Mouse (Mus musculus) ES-Bruce4 (cell line): Measurements from ENCODE around the gene Tnp2. TPM values are rescaled to one million over a fixed set of nuclear protein-coding genes. Genes with fewer than 3 reads are reported as not detected.

Source experiments
- H3K27ac ChIP-seq: 2 replicates; pipeline ENCODE4 v1.5.1; 2012; ENCODE audit warnings: low read length, inconsistent platforms; ENCODE audit not compliant: insufficient read depth
- H3K27me3 ChIP-seq: 2 replicates; pipeline ENCODE4 v1.6.1; 2012; ENCODE audit warnings: mild to moderate bottlenecking, low read length, inconsistent platforms; ENCODE audit not compliant: control insufficient read depth, poor library complexity, insufficient read depth, severe bottlenecking
- H3K36me3 ChIP-seq: 2 replicates; pipeline ENCODE4 v1.6.1; 2012; ENCODE audit warnings: inconsistent platforms, mild to moderate bottlenecking, low read length, moderate library complexity; ENCODE audit not compliant: control insufficient read depth, poor library complexity, insufficient read depth, severe bottlenecking
- H3K4me1 ChIP-seq: one replicate; pipeline ENCODE4 v1.8.1; 2011; ENCODE audit warnings: low read length; ENCODE audit not compliant: control insufficient read depth, insufficient read depth
- H3K4me3 ChIP-seq: 2 replicates; pipeline ENCODE4 v1.5.1; 2011; ENCODE audit warnings: low read depth, mild to moderate bottlenecking, low read length
- H3K9ac ChIP-seq: 2 replicates; pipeline ENCODE4 v1.6.1; 2012; ENCODE audit warnings: low read depth, mild to moderate bottlenecking, inconsistent platforms; ENCODE audit not compliant: poor library complexity, severe bottlenecking
- H3K9me3 ChIP-seq: replicated peaks from 2 replicates; pipeline ENCODE4 v1.6.1; 2012; ENCODE audit warnings: mild to moderate bottlenecking, low read length, inconsistent platforms; ENCODE audit not compliant: control insufficient read depth, poor library complexity, insufficient read depth, severe bottlenecking
- CTCF ChIP-seq: IDR thresholded peaks from one replicate; pipeline ENCODE4 v1.8.1; 2011; ENCODE audit warnings: low read depth, low read length
- EP300 ChIP-seq: IDR thresholded peaks from 2 replicates; pipeline ENCODE4 v1.6.1; 2011; ENCODE audit warnings: low read depth, low read length; ENCODE audit not compliant: insufficient read depth
- POLR2A ChIP-seq: IDR thresholded peaks from one replicate; pipeline ENCODE4 v1.8.1; 2011; ENCODE audit warnings: low read length; ENCODE audit not compliant: insufficient read depth
- polyA plus RNA-seq: library from polyadenylated mRNA; stranded (reverse); fragments of >200 nt; gene quantifications from 2 replicates; pipeline ENCODE4 v1.2.4, GENCODE M21; 2011; ENCODE audit warnings: low read depth; ENCODE audit not compliant: missing spikeins, insufficient read depth, insufficient read length

Gene Tnp2
- polyA plus RNA-seq, 1 experiment = not detected

- no peak for TF ChIP-seq POLR2A
Observed at GRCm38 (mm10) chr16:10768821-10769220, 19.6 kb downstream of the Tnp2 start.

DNA sequence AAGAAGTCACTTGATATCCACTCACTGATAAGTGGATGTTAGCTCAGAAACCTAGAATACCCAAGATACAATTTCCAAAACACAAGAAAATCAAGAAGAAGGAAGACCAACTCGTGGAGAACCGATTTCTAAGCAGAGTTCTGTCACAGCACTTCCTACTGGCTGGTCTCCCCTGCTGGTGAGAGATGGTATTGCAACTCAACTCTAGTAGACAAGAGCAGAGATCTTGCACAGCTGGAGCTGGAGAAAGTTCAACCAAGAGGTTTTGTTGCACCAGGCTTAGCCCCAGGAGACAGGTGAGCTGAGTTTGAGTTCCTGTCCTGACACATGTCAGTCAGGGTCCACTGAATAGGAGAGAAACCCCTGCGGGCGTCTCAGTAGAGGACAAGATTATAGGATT is 21.3 kb downstream of the Tnp2 start:
- Histone ChIP-seq H3K36me3 (no peaks in the 10 kb centered on the region), H3K4me3 (no peak overlapping the region), H3K4me1 (no peaks in the 10 kb centered on the region), H3K27me3 (no peaks in the 10 kb centered on the region), H3K27ac (no peak overlapping the region), H3K9ac (no peak overlapping the region), H3K9me3 (no peaks in the 10 kb centered on the region)
- TF ChIP-seq EP300 (no peak), CTCF (no peak), POLR2A (no peak)

More at GRCm38 (mm10) chr16:10768821-10769220, 19.6 kb downstream of the Tnp2 start:
- Histone ChIP-seq H3K9me3 (no peaks in the 10 kb centered on the region), H3K27me3 (no peaks in the 10 kb centered on the region), H3K36me3 (no peaks in the 10 kb centered on the region), H3K4me1 (no peaks in the 10 kb centered on the region), H3K27ac (no peak overlapping the region), H3K9ac (no peak overlapping the region), H3K4me3 (no peak overlapping the region)

- H3K9ac ChIP-seq = no peak overlapping the region
- TF ChIP-seq CTCF (no peak), EP300 (no peak), POLR2A (no peak)
- no peaks in the 10 kb centered on the region for H3K9me3 ChIP-seq
- no peaks in the 10 kb centered on the region for H3K36me3 ChIP-seq
- H3K27ac ChIP-seq = no peak overlapping the region
- H3K27me3 ChIP-seq = no peaks in the 10 kb centered on the region
- no peaks in the 10 kb centered on the region for H3K4me1 ChIP-seq
- H3K4me3 ChIP-seq = no peak overlapping the region
Observed at GRCm38 (mm10) chr16:10764323-10764722, 24.1 kb downstream of the Tnp2 start.

DNA sequence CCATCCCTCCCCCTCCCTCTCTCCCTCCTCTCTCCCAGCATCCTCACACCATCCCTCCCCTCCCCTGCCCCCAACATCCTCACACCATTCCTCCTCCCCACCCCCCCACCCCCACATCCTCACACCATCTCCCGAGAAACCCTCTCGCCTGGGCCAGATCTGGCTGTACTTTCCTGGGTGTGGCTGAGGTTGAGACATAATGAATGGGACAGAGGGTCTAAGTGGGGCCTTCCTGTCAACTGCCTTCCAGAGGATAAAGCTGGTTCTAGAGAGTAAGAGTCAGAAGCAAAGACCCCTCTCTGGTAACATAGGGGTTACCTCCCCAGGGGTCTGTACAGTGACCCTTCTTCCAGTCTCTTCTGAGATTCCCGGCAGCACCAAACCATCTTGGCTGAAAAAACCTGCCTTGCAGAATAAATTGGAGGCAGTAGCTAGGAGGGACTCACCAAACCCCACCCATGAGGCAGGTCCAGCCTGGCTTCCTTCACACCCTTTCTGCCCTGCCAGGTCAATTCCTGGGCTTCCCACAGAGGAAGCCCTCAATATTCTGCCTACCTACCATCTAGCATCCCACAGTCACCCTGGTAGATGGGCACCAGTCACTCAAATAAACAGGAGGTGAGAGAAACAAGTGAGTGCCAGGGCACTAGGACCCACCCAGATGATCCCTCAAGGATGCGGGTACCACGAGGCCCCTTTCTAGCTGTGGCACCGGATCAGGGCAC is 24.8 kb downstream of the Tnp2 start:
- no peaks in the 10 kb centered on the region for H3K36me3 ChIP-seq
- no peak for TF ChIP-seq POLR2A
- TF ChIP-seq CTCF = no peak
- TF ChIP-seq EP300 = no peak
- no peaks in the 10 kb centered on the region for H3K27me3 ChIP-seq
- no peak overlapping the region for H3K27ac ChIP-seq
- H3K4me1 ChIP-seq = no peaks in the 10 kb centered on the region
- no peak overlapping the region for H3K9ac ChIP-seq
- H3K4me3 ChIP-seq = no peak overlapping the region
- H3K9me3 ChIP-seq = no peaks in the 10 kb centered on the region

GRCm38 (mm10) chr16:10762569-10763180 is 25.8 kb downstream of the Tnp2 start:
- H3K9ac ChIP-seq = no peak overlapping the region
- H3K27ac ChIP-seq = no peak overlapping the region
- no peaks in the 10 kb centered on the region for H3K4me1 ChIP-seq
- TF ChIP-seq EP300 = no peak
- TF ChIP-seq POLR2A = no peak
- no peak for TF ChIP-seq CTCF
- no peak overlapping the region for H3K4me3 ChIP-seq
- H3K36me3 ChIP-seq = no peaks in the 10 kb centered on the region
- H3K9me3 ChIP-seq = no peaks in the 10 kb centered on the region
- no peaks in the 10 kb centered on the region for H3K27me3 ChIP-seq

- Histone ChIP-seq H3K36me3 (no peaks in the 10 kb centered on the region), H3K9ac (no peak overlapping the region), H3K27ac (no peak overlapping the region), H3K4me3 (no peak overlapping the region), H3K9me3 (no peaks in the 10 kb centered on the region), H3K27me3 (no peaks in the 10 kb centered on the region), H3K4me1 (no peaks in the 10 kb centered on the region)
- TF ChIP-seq EP300 (no peak), CTCF (no peak), POLR2A (no peak)
Observed at GRCm38 (mm10) chr16:10761182-10761581, 27.3 kb downstream of the Tnp2 start.
